Mouse (Mus musculus) Patski (cell line): ENCODE results near the gene Tunar. TPM values are rescaled to one million over a fixed set of nuclear protein-coding genes. Genes with fewer than 3 reads are reported as not detected.

Source experiments
- ATAC-seq: fragments of 100-300 bp; one replicate; pipeline ENCODE4 v1.8.0; 2021
- CTCF ChIA-PET: fragments of 350-600 bp; sonication (Branson Sonifier 250); formaldehyde crosslinking; loops from one replicate; lab custom pipeline; 2022; ENCODE audit warnings: inconsistent platforms; lab: Charles Lee
- POLR2A ChIA-PET: fragments of 350-600 bp; sonication (Branson Sonifier 250); formaldehyde crosslinking; loops from one replicate; lab custom pipeline; 2022; ENCODE audit warnings: antibody characterized with exemption, inconsistent platforms; lab: Charles Lee
- DNase-seq: peaks from one replicate; pipeline ENCODE4 v3.0.0-alpha.2; 2011; ENCODE audit warnings: low read depth, low spot score
- H3K27me3 ChIP-seq: fragments of 371-371 bp; one replicate; pipeline ENCODE4 v1.5.1; 2021
- CTCF ChIP-seq: fragments of 100-300 bp; IDR thresholded peaks from one replicate; pipeline ENCODE4 v1.5.1; 2021
- in situ Hi-C: fragments of 300-500 bp; cut with MboI; formaldehyde crosslinking; loops from 3 replicates; pipeline ENCODE4 v1.11.1; 2018; ENCODE audit warnings: low pct_unique_long_range_greater_than_20kb, mixed read lengths
- polyA plus RNA-seq: library from polyadenylated mRNA; unstranded; gene quantifications from one replicate; pipeline ENCODE4 v1.2.3, GENCODE M21; 2021

Tunar gene
- polyA plus RNA-seq, 1 experiment from 2014 or later, result not detected

GRCm38 (mm10) chr12:105341523-105341922 is 7.9 kb downstream of the Tunar start:
- in situ Hi-C loops, result no loop called here
- ATAC-seq (no peak), DNase-seq (no peak)
- CTCF ChIA-PET, result no interaction called here
- no peak for TF ChIP-seq CTCF
- POLR2A ChIA-PET, result interaction anchor here (0.6 kb wide), 1 partner anchor 78 kb away, joined by 5 read pairs; no protein-coding TSS in a partner anchor
- H3K27me3 ChIP-seq, result peaks cover 36% of the 10 kb centered on the region

- in situ Hi-C loops, result no loop called here
- TF ChIP-seq CTCF, result no peak
- ChIA-PET POLR2A (no interaction called here), CTCF (no interaction called here)
- ATAC-seq (no peak), DNase-seq (no peak)
- H3K27me3 ChIP-seq, result peaks cover 10% of the 10 kb centered on the region
Observed at GRCm38 (mm10) chr12:105344460-105344859, 10.8 kb downstream of the Tunar start.

- DNase-seq, result no peak
- TF ChIP-seq CTCF, result no peak
- POLR2A ChIA-PET, result no interaction called here
- CTCF ChIA-PET, result no interaction called here
- H3K27me3 ChIP-seq, result peaks cover 7% of the 10 kb centered on the region
- in situ Hi-C loops, result no loop called here
- ATAC-seq, result no peak
Observed at GRCm38 (mm10) chr12:105346861-105347260, 13.2 kb downstream of the Tunar start.

GRCm38 (mm10) chr12:105347261-105347660 is 13.6 kb downstream of the Tunar start:
- CTCF ChIA-PET, result no interaction called here
- peaks cover 7% of the 10 kb centered on the region for H3K27me3 ChIP-seq
- no peak for DNase-seq
- no peak for TF ChIP-seq CTCF
- POLR2A ChIA-PET, result no interaction called here
- ATAC-seq, result no peak
- in situ Hi-C loops, result no loop called here

- CTCF ChIA-PET, result no interaction called here
- DNase-seq, result no peak
- TF ChIP-seq CTCF, result no peak
- POLR2A ChIA-PET, result no interaction called here
- peaks cover 9% of the 10 kb centered on the region for H3K27me3 ChIP-seq
- in situ Hi-C loops, result no loop called here
- ATAC-seq, result no peak
Observed at GRCm38 (mm10) chr12:105354266-105354665, 20.6 kb downstream of the Tunar start.

GRCm38 (mm10) chr12:105354772-105355171 is 21.1 kb downstream of the Tunar start:
- ChIA-PET POLR2A (no interaction called here), CTCF (no interaction called here)
- DNase-seq (no peak), ATAC-seq (no peak)
- in situ Hi-C loops, result no loop called here
- H3K27me3 ChIP-seq, result peaks cover 9% of the 10 kb centered on the region
- TF ChIP-seq CTCF, result no peak

- ATAC-seq (no peak), DNase-seq (no peak)
- ChIA-PET POLR2A (no interaction called here), CTCF (no interaction called here)
- in situ Hi-C loops, result no loop called here
- TF ChIP-seq CTCF, result no peak
- H3K27me3 ChIP-seq, result peaks cover 15% of the 10 kb centered on the region
Observed at GRCm38 (mm10) chr12:105356781-105357180, 23.1 kb downstream of the Tunar start.

GRCm38 (mm10) chr12:105363648-105364047 is 30.0 kb downstream of the Tunar start:
- no peak for TF ChIP-seq CTCF
- in situ Hi-C loops, result no loop called here
- DNase-seq (no peak), ATAC-seq (no peak)
- CTCF ChIA-PET, result no interaction called here
- peaks cover 26% of the 10 kb centered on the region for H3K27me3 ChIP-seq
- POLR2A ChIA-PET, result no interaction called here

- in situ Hi-C loops, result no loop called here
- H3K27me3 ChIP-seq, result peaks cover 21% of the 10 kb centered on the region
- DNase-seq (no peak), ATAC-seq (no peak)
- ChIA-PET POLR2A (no interaction called here), CTCF (interaction anchor here (0.9 kb wide), 1 partner anchor 9 kb away, joined by 3 read pairs; no protein-coding TSS in a partner anchor)
- no peak for TF ChIP-seq CTCF
Observed at GRCm38 (mm10) chr12:105374564-105374963, 40.9 kb downstream of the Tunar start.

GRCm38 (mm10) chr12:105376976-105377375 is 43.3 kb downstream of the Tunar start:
- ATAC-seq, result no peak
- DNase-seq, result no peak
- TF ChIP-seq CTCF, result no peak
- peaks cover 26% of the 10 kb centered on the region for H3K27me3 ChIP-seq
- ChIA-PET POLR2A (no interaction called here), CTCF (no interaction called here)
- in situ Hi-C loops, result no loop called here

GRCm38 (mm10) chr12:105382733-105383132 is 49.1 kb downstream of the Tunar start:
- ChIA-PET POLR2A (no interaction called here), CTCF (no interaction called here)
- DNase-seq, result no peak
- ATAC-seq, result no peak
- no peak for TF ChIP-seq CTCF
- H3K27me3 ChIP-seq, result peaks cover 6% of the 10 kb centered on the region
- in situ Hi-C loops, result no loop called here

GRCm38 (mm10) chr12:105394671-105395070 is 61.0 kb downstream of the Tunar start:
- DNase-seq (no peak), ATAC-seq (no peak)
- no peak for TF ChIP-seq CTCF
- ChIA-PET POLR2A (interaction anchor here (0.5 kb wide), 1 partner anchor 81 kb away, joined by 3 read pairs; no protein-coding TSS in a partner anchor), CTCF (no interaction called here)
- in situ Hi-C loops, result no loop called here
- H3K27me3 ChIP-seq, result no peaks in the 10 kb centered on the region
